Mouse (Mus musculus) erythroid progenitor cell, adult 5-6 weeks (primary cell): ENCODE measurements around the gene Ltv1. TPM values are rescaled to one million over a fixed set of nuclear protein-coding genes. Genes with fewer than 3 reads are reported as not detected.

Source experiments
- ATAC-seq: replicated peaks from 2 replicates; pipeline ENCODE4 v1.8.0; 2016; ENCODE audit warnings: moderate number of reproducible peaks, mild to moderate bottlenecking, moderate TSS enrichment, inconsistent platforms; ENCODE audit not compliant: poor library complexity, low FRiP score, severe bottlenecking
- total RNA-seq, 2 experiments: library from RNA; stranded (forward) in 1 of 2; stranded (reverse) in 1 of 2; fragments of 150-400 nt in 1 of 2; fragments of 186-747, 209-891 nt in 1 of 2; gene quantifications; 2 replicates each; pipeline versions ENCODE4 v1.2.3 to v1.2.4; 2015 to 2017; ENCODE audit warnings: low replicate concordance in 2 of 2

Gene Ltv1
- total RNA-seq (2015; ENCODE audit: low replicate concordance) (10.1 and 22.7 TPM in 2 replicates), total RNA-seq (2017; ENCODE audit: low replicate concordance) (6.0 and 6.8 TPM in 2 replicates)

DNA sequence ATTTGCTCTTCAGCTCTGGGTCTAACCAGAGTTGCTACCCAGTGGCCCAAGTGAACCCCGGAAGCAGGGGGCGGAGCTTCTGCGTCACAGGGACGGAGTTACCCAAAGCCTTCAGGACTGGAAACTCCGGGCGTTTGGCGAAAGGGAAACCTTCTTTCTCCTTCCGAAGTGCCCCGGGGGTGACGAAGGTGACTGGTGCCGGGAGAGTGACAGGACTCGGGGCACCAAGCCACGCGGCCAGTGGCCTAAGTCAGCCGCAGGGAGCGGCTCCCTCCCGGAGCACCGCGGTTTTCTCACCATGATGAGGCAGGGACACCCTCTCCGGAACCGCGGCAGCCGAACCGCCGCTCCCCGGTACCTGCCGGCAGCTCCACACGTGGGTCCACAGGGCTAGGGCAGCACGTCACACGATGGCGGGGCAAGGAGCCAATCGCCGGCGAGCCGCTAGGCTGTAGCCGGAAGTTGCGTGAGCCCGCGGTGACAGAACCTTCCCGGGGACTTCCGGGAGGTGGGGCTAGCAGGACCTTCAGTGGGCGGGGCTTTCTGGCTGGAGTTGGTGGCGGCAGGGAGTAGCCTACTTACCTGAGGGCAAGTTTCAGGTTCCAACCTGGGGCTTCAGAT is at the start of gene Ltv1:
Gene Ltv1 (minus strand): TSS at position 438 of the 621 bp plus-strand sequence.
- peak; percentile 100 for ATAC-seq

- ATAC-seq: no peak
These were observed 47.5 kb upstream of the Ltv1 start for GRCm38 (mm10) chr10:13240431-13240830.

- ATAC-seq: no peak
These were observed 45.2 kb upstream of the Ltv1 start for GRCm38 (mm10) chr10:13238188-13238587.

DNA sequence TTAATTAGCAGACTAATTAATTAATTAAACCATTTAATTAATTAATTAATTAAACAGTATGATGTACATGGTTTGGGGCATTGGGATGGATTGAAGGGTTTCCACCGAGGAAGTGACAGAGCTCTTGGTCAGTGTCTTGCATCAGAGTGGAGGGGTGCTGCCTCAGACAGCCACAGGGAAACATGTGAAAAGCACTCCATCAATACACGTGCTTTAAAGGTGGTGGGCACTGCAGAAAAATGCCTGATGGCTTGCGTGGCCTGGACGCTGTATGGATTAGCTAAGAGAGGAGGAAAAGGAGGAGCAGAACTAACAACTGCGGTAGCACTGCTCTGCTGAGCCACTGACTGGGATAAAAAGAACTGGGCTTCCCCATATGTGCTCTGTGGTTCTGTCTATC is 43.9 kb upstream of the Ltv1 start:
- ATAC-seq: no peak

DNA sequence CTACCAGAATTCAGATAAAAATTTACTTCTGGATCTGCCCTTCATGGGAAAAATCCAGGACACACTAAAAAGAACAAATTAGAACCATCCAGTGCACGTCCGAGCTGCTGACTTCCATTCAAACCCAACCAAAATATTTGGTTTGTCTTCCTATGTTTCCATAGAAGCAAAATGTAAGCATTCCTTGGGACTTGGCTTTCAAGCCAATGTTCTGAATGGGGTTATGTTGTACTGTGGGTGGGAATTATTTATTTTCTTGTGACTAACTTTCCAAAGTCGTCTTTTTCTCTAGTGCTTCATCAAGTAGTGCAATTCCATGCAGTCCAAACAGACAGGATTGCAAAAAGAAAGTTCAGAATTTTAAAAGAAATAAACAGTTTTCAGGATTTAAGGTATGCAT is 41.5 kb upstream of the Ltv1 start:
- no peak for ATAC-seq

DNA sequence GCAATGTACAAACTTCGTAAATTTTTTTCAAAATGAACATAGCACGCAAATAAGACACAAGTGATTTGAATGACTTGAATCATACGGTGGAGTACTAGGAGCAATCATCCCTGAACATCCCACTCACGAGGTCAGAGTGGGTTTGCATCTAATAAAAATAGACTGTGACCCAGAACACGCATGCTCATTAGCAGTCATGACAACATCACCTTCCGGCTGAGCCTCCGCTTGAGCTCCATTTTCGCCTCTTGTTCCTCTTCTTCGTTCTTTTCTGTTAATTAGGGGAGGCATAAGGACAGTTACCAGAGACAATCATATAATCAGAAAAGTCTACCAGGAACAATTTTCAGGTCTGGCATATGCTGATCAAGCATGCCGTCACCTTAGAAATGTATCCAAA is 41.0 kb upstream of the Ltv1 start:
- ATAC-seq: no peak

DNA sequence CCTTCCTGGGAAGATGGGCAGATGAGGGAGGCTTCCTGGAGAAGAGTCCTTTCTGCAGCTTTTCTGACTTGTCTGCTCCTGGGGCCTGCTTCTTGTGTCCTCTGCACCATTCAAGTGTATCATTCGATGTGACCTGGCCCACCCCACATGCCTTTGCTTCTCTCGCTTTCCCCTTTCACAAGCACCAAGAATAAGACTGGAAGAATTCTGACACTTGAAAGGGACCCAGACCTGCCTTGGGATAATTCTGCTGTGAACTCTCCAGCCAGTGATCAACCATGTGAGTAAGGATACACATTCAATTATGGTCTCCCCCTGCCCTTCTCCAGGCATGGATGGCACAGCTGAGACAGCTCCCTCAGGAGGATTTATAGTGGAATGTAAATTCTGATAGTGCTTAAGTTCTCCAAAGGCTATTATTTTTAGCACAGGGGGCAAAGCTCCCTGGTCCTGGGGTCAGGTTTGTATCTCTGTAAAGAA is 40.2 kb upstream of the Ltv1 start:
- no peak for ATAC-seq

GRCm38 (mm10) chr10:13232443-13233142 is 39.6 kb upstream of the Ltv1 start:
- no peak for ATAC-seq

GRCm38 (mm10) chr10:13230716-13231115 is 37.7 kb upstream of the Ltv1 start:
- ATAC-seq: no peak

DNA sequence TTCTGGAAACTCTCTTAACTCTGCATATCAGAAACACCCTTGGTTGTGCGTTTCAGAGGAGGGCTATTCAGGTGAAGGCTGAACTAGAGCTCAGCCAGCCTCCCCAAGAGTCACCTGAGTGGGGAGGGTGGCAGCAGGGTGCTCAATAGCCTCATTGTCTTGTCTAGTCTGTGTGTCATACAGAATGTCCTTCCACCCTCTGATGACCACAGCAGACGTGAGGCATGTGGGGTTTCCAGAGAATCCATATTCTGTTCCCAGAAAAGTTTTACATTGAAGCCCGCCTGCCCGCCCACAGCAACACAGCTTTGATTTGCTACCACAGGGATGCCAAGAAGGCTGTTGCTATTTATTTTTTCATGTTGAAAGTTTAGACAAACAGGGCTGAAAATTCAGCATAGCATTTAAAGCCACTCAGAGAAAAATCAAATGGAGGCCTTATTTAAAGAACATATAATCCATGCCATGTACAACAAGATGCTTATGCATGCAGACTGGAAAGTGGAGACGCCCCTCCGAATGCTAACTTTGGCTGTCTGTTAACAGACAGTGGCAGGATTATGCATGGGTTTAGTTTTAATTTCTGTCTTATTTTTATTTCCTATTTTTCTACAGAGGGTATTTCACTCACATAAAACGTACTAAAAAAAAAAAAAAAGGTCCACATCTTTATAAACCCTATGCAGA is 32.6 kb upstream of the Ltv1 start:
- ATAC-seq: no peak

DNA sequence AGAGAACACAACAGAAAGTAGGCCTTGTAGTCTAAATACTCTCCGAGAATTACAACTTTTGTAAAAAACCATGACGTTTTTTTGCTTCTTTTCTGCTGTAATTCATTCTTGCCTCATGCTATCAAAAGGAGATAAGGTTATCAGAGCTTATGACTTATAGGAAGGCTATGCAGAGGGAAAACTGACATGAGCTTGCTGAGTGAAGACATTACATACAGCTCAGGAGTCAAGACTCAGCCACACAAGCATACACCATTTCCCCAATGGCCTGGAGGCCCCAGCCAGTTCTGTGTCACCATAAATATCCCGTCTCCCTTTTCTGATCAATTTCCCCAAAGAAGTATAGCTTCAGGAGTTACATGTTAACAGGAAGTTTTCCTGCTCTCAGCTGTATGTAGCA is 29.2 kb upstream of the Ltv1 start:
- no peak for ATAC-seq

GRCm38 (mm10) chr10:13220061-13220460 is 27.1 kb upstream of the Ltv1 start:
- ATAC-seq: no peak

GRCm38 (mm10) chr10:13213956-13214355 is 21.0 kb upstream of the Ltv1 start:
- ATAC-seq: no peak

DNA sequence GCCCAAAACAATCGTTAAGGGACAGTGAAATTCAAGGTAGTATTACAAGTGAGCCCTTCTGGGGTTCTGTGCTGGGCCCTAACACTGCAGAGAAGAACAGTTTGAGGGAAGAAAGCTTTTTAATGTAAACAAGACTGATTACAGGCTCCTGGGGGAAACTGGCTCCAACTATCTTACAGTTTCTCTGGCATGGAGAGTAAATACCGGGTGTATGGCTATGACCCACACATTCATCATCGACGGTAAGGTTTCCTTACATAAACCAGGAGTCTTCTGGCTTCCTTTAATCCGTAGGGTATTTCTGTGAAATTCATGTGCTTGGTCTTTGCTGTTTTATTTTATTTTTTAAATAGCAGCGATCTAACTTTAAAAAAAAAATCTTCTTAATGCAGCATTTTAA is 19.9 kb upstream of the Ltv1 start:
- no peak for ATAC-seq

GRCm38 (mm10) chr10:13212326-13212725 is 19.4 kb upstream of the Ltv1 start:
- ATAC-seq: no peak

- ATAC-seq: no peak
These were observed 17.1 kb upstream of the Ltv1 start for GRCm38 (mm10) chr10:13209930-13210637.

- no peak for ATAC-seq
These were observed 16.5 kb upstream of the Ltv1 start for GRCm38 (mm10) chr10:13209506-13209905.

DNA sequence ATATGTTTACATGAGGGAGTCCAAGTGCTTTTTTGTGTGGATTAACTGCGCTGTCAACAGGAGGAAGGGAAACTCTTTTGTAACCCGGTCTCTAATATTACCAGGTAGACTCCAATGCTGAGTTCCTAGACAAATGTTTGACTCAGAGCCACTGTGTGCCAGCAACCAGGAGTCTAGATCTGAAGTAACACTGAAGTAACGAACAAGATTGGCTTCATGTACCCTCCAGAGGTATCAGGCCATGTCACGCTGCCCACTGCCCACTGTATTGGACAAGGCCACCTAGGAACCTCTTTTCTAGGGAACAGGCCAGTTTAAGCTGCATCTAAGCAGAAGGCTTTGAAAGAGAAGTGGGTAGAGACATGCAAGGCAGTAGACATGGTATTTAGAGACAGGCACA is 16.1 kb upstream of the Ltv1 start:
- ATAC-seq: no peak

- no peak for ATAC-seq
These were observed 8.8 kb upstream of the Ltv1 start for GRCm38 (mm10) chr10:13201741-13202293.

- ATAC-seq: no peak
These were observed 7.9 kb upstream of the Ltv1 start for GRCm38 (mm10) chr10:13200862-13201261.
